Mouse (Mus musculus) heart, adult 11 months (tissue): ENCODE measurements at regions not wholly inside any gene's neighbourhood (a gene's known extent, or its start where the extent isn't known, plus 50 kb on each side); places are given as distances from the start of the nearest gene placed in this dataset.

Experiments used
- DNase-seq: peaks from one replicate; pipeline ENCODE4 v3.0.0; 2022

GRCm38 (mm10) chr10:99900955-99901835 lies 114.2 kb upstream of the Kitl start:
- DNase-seq: no peak

GRCm38 (mm10) chr10:99893999-99894398 lies 121.4 kb upstream of the Kitl start:
- DNase-seq: no peak

GRCm38 (mm10) chr10:99891899-99892298 lies 123.5 kb upstream of the Kitl start:
- DNase-seq: no peak

- no peak for DNase-seq
Measured at GRCm38 (mm10) chr10:99881901-99882300, 122.4 kb upstream of the Csl start.

- no peak for DNase-seq
Measured at GRCm38 (mm10) chr10:99879362-99879761, 119.9 kb upstream of the Csl start.

- DNase-seq: no peak
Measured at GRCm38 (mm10) chr10:99864711-99865110, 105.3 kb upstream of the Csl start.

- no peak for DNase-seq
Measured at GRCm38 (mm10) chr10:99860322-99861089, 101.0 kb upstream of the Csl start.

- no peak for DNase-seq
Measured at GRCm38 (mm10) chr10:99844110-99844509, 84.7 kb upstream of the Csl start.

GRCm38 (mm10) chr10:99841167-99841843 lies 81.8 kb upstream of the Csl start:
- DNase-seq: peak; percentile 88

- peak; percentile 95 for DNase-seq
Measured at GRCm38 (mm10) chr10:99840179-99840876, 80.9 kb upstream of the Csl start.

- DNase-seq: no peak
Measured at GRCm38 (mm10) chr10:99836835-99837412, 77.5 kb upstream of the Csl start.

GRCm38 (mm10) chr10:99834905-99835633 lies 75.6 kb upstream of the Csl start:
- no peak for DNase-seq

GRCm38 (mm10) chr10:99829974-99830373 lies 70.5 kb upstream of the Csl start:
- no peak for DNase-seq

GRCm38 (mm10) chr10:99827476-99827875 lies 68.0 kb upstream of the Csl start:
- no peak for DNase-seq

GRCm38 (mm10) chr10:99825881-99826280 lies 66.4 kb upstream of the Csl start:
- no peak for DNase-seq

- DNase-seq: no peak
Measured at GRCm38 (mm10) chr10:99812069-99812650, 52.7 kb upstream of the Csl start.

- no peak for DNase-seq
Measured at GRCm38 (mm10) chr10:99811430-99811829, 52.0 kb upstream of the Csl start.
